Mouse (Mus musculus): ENCODE measurements around the gene Cpsf4l.
"Not testable (repeated sequence)": the region's sequence is repeated elsewhere in the genome, so short reads cannot be mapped to it uniquely, and the experiment has no call there.

GRCm38 (mm10) chr11:113660213-113660612, 49.6 kb downstream of the Cpsf4l start:
- not testable (repeated sequence) for TF ChIP-seq GATA1, TAL1 (IDR thresholded peaks at IDR 0.05; ENCODE audit: low read length)

Data from erythroblast, embryonic 14.5 days (primary cell).